Mouse (Mus musculus) bone marrow, adult 2 months (tissue): ENCODE measurements around the gene Prr29.

Experiments used
- CTCF ChIP-seq: fragments of 200-500 bp; IDR thresholded peaks from 2 replicates; pipeline ENCODE4 v1.5.1; 2011; ENCODE audit warnings: low read length, control low read depth; ENCODE audit not compliant: control insufficient read depth, insufficient read depth
- POLR2A ChIP-seq: fragments of 200-500 bp; IDR thresholded peaks from 2 replicates; pipeline ENCODE4 v1.6.1; 2011; ENCODE audit warnings: low read depth, mild to moderate bottlenecking, control low read depth, low read length, borderline replicate concordance; ENCODE audit not compliant: control insufficient read depth

GRCm38 (mm10) chr11:106324858-106325257 lies 40.4 kb upstream of the Prr29 start:
- TF ChIP-seq POLR2A (no peak), CTCF (no peak)
